ENCODE assay signal across 23 mouse cellular contexts in the genomic region with DNA sequence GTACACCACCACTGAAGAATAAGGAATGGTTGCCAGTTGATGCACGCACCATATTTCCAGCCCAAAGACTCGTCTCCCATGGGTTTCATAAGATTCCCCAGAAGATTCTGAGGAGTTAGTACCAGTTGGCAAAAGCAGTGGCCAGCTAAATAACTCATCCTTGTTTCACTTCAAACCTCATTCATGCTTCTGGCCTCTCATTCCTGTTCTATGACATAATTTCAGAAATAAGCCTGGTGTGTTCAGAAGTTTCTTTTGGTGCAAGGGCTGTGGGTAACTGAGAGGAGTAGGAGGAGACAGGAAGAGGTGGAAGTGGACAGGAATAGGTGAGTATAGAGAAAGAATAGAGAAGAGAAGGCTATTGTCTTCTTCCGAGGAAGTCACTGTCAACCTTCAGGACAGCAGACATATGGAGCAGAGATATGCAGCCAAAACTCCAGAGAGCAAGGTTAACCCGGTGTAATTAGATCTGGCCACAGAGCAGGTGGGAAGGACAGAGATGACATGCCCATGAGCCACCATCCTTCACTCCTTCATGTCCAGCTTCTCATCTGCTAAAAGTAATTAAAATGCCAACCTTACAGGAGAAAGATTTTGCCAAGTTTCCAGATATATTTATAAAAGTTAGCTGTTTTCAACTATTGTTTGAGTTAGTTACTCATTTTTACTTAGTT.
DNase-seq lines count a peak whose midpoint lies in the region; ATAC-seq and TF ChIP-seq lines count a peak whose summit lies in the region.
"Had no signal": no experiment of that assay in that cellular context is flagged by ENCODE, and none has a peak within 500 bp of the region (broad histone marks: within the 10 kb centered on the region; RNA-seq: fewer than 3 reads in every experiment).

No protein-coding gene starts in this region.

- H3K79me3 ChIP-seq in C2C12 (ENCODE audit: low read depth) = no peaks in the 10 kb centered on the region

- H3ac ChIP-seq in C2C12 (ENCODE audit: control insufficient read depth, insufficient read length, low read depth) (no peak overlapping the region), myocyte (ENCODE audit: control insufficient read depth, insufficient read length) (no peak overlapping the region)

- no peaks in the 10 kb centered on the region; the same call in 1 of the 2 replicates for H3K4me1 ChIP-seq in heart, embryonic 11.5 days (ENCODE audit: control insufficient read depth, insufficient read depth, low read length)
- H3K4me1 ChIP-seq: embryonic facial prominence, embryonic 13.5 days; embryonic facial prominence, embryonic 15.5 days; forebrain, embryonic 12.5 days had no signal

- H3K4me2 ChIP-seq in myocyte (ENCODE audit: low read depth) = peak overlapping the region; percentile 54
- H3K4me2 ChIP-seq in heart, embryonic 11.5 days = no peak overlapping the region
- H3K4me2 ChIP-seq: embryonic facial prominence, embryonic 13.5 days; embryonic facial prominence, embryonic 15.5 days; forebrain, embryonic 12.5 days had no signal

- 78% methylated on average over 4 of the region's 4 CpGs for WGBS in heart, embryonic 11.5 days (ENCODE audit: insufficient replicate concordance)

- no peak for ATAC-seq in heart, embryonic 11.5 days (replicated peaks; ENCODE audit: insufficient number of reproducible peaks, low FRiP score, low TSS enrichment)
- ATAC-seq: forebrain, embryonic 14.5 days; forebrain, embryonic 16.5 days had no signal

- H3K9me3 ChIP-seq in heart, embryonic 11.5 days (replicated peaks; ENCODE audit: control insufficient read depth, low read length) = no peaks in the 10 kb centered on the region
- H3K9me3 ChIP-seq: embryonic facial prominence, embryonic 13.5 days; embryonic facial prominence, embryonic 15.5 days; forebrain, embryonic 12.5 days had no signal

- TF ChIP-seq CTCF in C2C12 (IDR thresholded peaks at IDR 0.05; ENCODE audit: control insufficient read depth, insufficient read depth, insufficient read length) = no peak

- DNase-seq in 3134 (ENCODE audit: extremely low read depth, insufficient read length, low spot score) (peak; percentile 41), NIH3T3 (ENCODE audit: low read depth) (peak; percentile 59)
- no peak for DNase-seq in left cerebral cortex, adult 18-20 months (ENCODE audit: low spot score in 2 of 2)
- no peak for DNase-seq in kidney, postnatal 14 days
- DNase-seq: adrenal gland, adult 2 months; adrenal gland, postnatal 10 days; adrenal gland, postnatal 25 days; B cell, adult 2 months; cerebellum, adult 11 months; cerebellum, adult 18-20 months; cerebellum, adult 8-10 months; cerebellum, adult 9-11 months; cerebellum, postnatal 14 days; cerebellum, postnatal 36 days; embryo, embryonic 11 days had no signal

- no peak for TF ChIP-seq POLR2A in myocyte (IDR thresholded peaks at IDR 0.05; ENCODE audit: insufficient read length, low read depth)

- no peak overlapping the region for H3K9ac ChIP-seq in heart, embryonic 11.5 days (ENCODE audit: low read depth, low read length)
- H3K9ac ChIP-seq: embryonic facial prominence, embryonic 13.5 days; embryonic facial prominence, embryonic 15.5 days; forebrain, embryonic 12.5 days had no signal

- no peaks in the 10 kb centered on the region for H3K36me3 ChIP-seq in C2C12 (ENCODE audit: control insufficient read depth, insufficient read depth)
- no peaks in the 10 kb centered on the region for H3K36me3 ChIP-seq in myocyte (ENCODE audit: control insufficient read depth, insufficient read depth)
- no peaks in the 10 kb centered on the region for H3K36me3 ChIP-seq in heart, embryonic 11.5 days (ENCODE audit: control insufficient read depth, insufficient read depth, low read length)
- H3K36me3 ChIP-seq: embryonic facial prominence, embryonic 13.5 days; embryonic facial prominence, embryonic 15.5 days; forebrain, embryonic 12.5 days had no signal

- H3K27me3 ChIP-seq in C2C12 (ENCODE audit: control insufficient read depth, insufficient read depth, insufficient read length) (no peaks in the 10 kb centered on the region), myocyte (ENCODE audit: control insufficient read depth, insufficient read depth, insufficient read length) (no peaks in the 10 kb centered on the region)
- H3K27me3 ChIP-seq in heart, embryonic 11.5 days (ENCODE audit: control insufficient read depth, insufficient read depth, low read length) = no peaks in the 10 kb centered on the region
- H3K27me3 ChIP-seq: embryonic facial prominence, embryonic 13.5 days; embryonic facial prominence, embryonic 15.5 days; forebrain, embryonic 12.5 days had no signal

- H3K79me2 ChIP-seq in C2C12 (ENCODE audit: control insufficient read depth, insufficient read depth) (no peaks in the 10 kb centered on the region), myocyte (ENCODE audit: control insufficient read depth, insufficient read depth) (no peaks in the 10 kb centered on the region)

- H3K4me3 ChIP-seq in C2C12 (ENCODE audit: insufficient read depth, poor library complexity, severe bottlenecking) = no peak overlapping the region
- H3K4me3 ChIP-seq in myocyte = no peak overlapping the region
- no peak overlapping the region for H3K4me3 ChIP-seq in heart, embryonic 11.5 days (ENCODE audit: low read depth, low read length)
- H3K4me3 ChIP-seq: embryonic facial prominence, embryonic 13.5 days; embryonic facial prominence, embryonic 15.5 days; forebrain, embryonic 12.5 days had no signal

- H3K27ac ChIP-seq in heart, embryonic 11.5 days (ENCODE audit: low read depth, low read length) = no peak overlapping the region
- H3K27ac ChIP-seq: embryonic facial prominence, embryonic 13.5 days; embryonic facial prominence, embryonic 15.5 days; forebrain, embryonic 12.5 days had no signal

TF ChIP-seq in C2C12, 6 proteins besides CTCF, POLR2A, EP300 and RAD21:
- no peak for TF ChIP-seq MYOG (IDR thresholded peaks at IDR 0.05; ENCODE audit: control insufficient read depth, extremely low read depth, insufficient read length)
- peak; percentile 89 for TF ChIP-seq MYOD1 (IDR thresholded peaks at IDR 0.05; ENCODE audit: control insufficient read depth, insufficient read length, low read depth)
- no peak for TF ChIP-seq CEBPB (IDR thresholded peaks at IDR 0.05; ENCODE audit: low read depth)

TF ChIP-seq in myocyte, 11 proteins besides CTCF, POLR2A, EP300 and RAD21:
- TF ChIP-seq MYOG (IDR thresholded peaks at IDR 0.05; ENCODE audit: control insufficient read depth in 1 of 3, insufficient read depth in 1 of 3, insufficient read length in 2 of 3, low read depth in 2 of 3) (peak in 2 of 3 experiments; percentile 35 to 63), TCF12 (IDR thresholded peaks at IDR 0.05; ENCODE audit: insufficient read depth, poor library complexity, severe bottlenecking) (no peak), CEBPB (IDR thresholded peaks at IDR 0.05; ENCODE audit: insufficient read depth, poor library complexity, severe bottlenecking) (no peak), USF1 (IDR thresholded peaks at IDR 0.05; ENCODE audit: low read depth) (no peak), MYOD1 (IDR thresholded peaks at IDR 0.05; ENCODE audit: control insufficient read depth in 1 of 3, insufficient read length in 2 of 3, low read depth in 2 of 3) (peak in 2 of 3 experiments; percentile 73 to 88), TCF3 (IDR thresholded peaks at IDR 0.05; ENCODE audit: insufficient read length, low read depth) (peak; percentile 7), MAX (IDR thresholded peaks at IDR 0.05; ENCODE audit: low read depth) (no peak), E2F4 (IDR thresholded peaks at IDR 0.05; ENCODE audit: insufficient read depth) (no peak)

Comparison
In these comparisons a context has a peak if more than half of its experiments do, and no peak if none do; other contexts are left out.
1. DNase-seq: peak in 3134 (single experiment) and NIH3T3 (single experiment); none in left cerebral cortex, adult 18-20 months (0 of 2) and kidney, postnatal 14 days (single experiment).